Mouse (Mus musculus) hindbrain, embryonic 13.5 days (tissue): ENCODE data around the gene Rnf7. TPM values are rescaled to one million over a fixed set of nuclear protein-coding genes. Genes with fewer than 3 reads are reported as not detected.
A peak's percentile ranks its signal among the peaks of the same experiment; 100 is the strongest.
"Not testable (repeated sequence)": the region's sequence is repeated elsewhere in the genome, so short reads cannot be mapped to it uniquely, and the experiment has no call there.

Experiments
- ATAC-seq: fragments of 200-750 bp; cut with Nextera tagmentation; 2 replicates; pipeline ENCODE4 v1.8.0; 2017; ENCODE audit warnings: moderate TSS enrichment; ENCODE audit not compliant: low FRiP score
- H3K27ac ChIP-seq: fragments of 300-500 bp; sonication (generic); 2 replicates; pipeline ENCODE4 v1.5.1; 2015; ENCODE audit warnings: inconsistent platforms, mild to moderate bottlenecking, moderate library complexity
- H3K27me3 ChIP-seq: fragments of 300-500 bp; sonication (generic); 2 replicates; pipeline ENCODE4 v1.6.1; 2015; ENCODE audit warnings: mild to moderate bottlenecking, inconsistent platforms
- H3K36me3 ChIP-seq: fragments of 300-500 bp; sonication (generic); 2 replicates; pipeline ENCODE4 v1.6.1; 2015; ENCODE audit warnings: mild to moderate bottlenecking, inconsistent platforms
- H3K4me1 ChIP-seq: fragments of 300-500 bp; sonication (generic); replicated peaks from 2 replicates; pipeline ENCODE4 v1.6.1; 2015; ENCODE audit warnings: inconsistent platforms
- H3K4me2 ChIP-seq: fragments of 300-500 bp; sonication (generic); 2 replicates; pipeline ENCODE4 v1.6.1; 2015; ENCODE audit warnings: inconsistent platforms, mild to moderate bottlenecking, moderate library complexity
- H3K4me3 ChIP-seq: fragments of 300-500 bp; sonication (generic); 2 replicates; pipeline ENCODE4 v1.5.1; 2015; ENCODE audit warnings: mild to moderate bottlenecking, inconsistent platforms
- H3K9ac ChIP-seq: fragments of 300-500 bp; sonication (generic); 2 replicates; pipeline ENCODE4 v1.6.1; 2015; ENCODE audit warnings: mild to moderate bottlenecking, inconsistent platforms
- H3K9me3 ChIP-seq: fragments of 300-500 bp; sonication (generic); 2 replicates; pipeline ENCODE4 v1.6.1; 2016; ENCODE audit warnings: inconsistent platforms
- WGBS: fragments of 180-500 bp; shearing (Covaris S2); methylation state at CpG from one replicate; pipeline ENCODE4 v1.1.7; 2015; 5-methylcytosine and 5-hydroxymethylcytosine counted together
- polyA plus RNA-seq: library from polyadenylated mRNA; unstranded; fragments of >200 nt; fragmentation: Nextera tagmentation; extraction: Ambion mirVana; gene quantifications from 2 replicates; pipeline ENCODE4 v1.2.1, GENCODE M21; 2015

Gene Rnf7
- polyA plus RNA-seq: 256 and 260 TPM in 2 replicates

- WGBS: under 1% methylated on average over 74 of the region's 74 CpGs
- peak within 1 kb of the TSS; percentile 92 for H3K27ac ChIP-seq
These were observed at the start of gene Rnf7 for GRCm38 (mm10) chr9:96478071-96478888. Gene Rnf7, minus strand, starts transcription at chr9:96478675.

GRCm38 (mm10) chr9:96526011-96526410, 47.5 kb upstream of the Rnf7 start:
- Histone ChIP-seq H3K36me3 (no peaks in the 10 kb centered on the region), H3K27me3 (no peaks in the 10 kb centered on the region), H3K4me2 (no peak overlapping the region), H3K9me3 (no peaks in the 10 kb centered on the region), H3K4me3 (no peak overlapping the region), H3K9ac (no peak overlapping the region), H3K4me1 (peaks cover 16% of the 10 kb centered on the region), H3K27ac (no peak overlapping the region)
- 87% methylated on average over 4 of the region's 4 CpGs for WGBS
- ATAC-seq: no peak

More at GRCm38 (mm10) chr9:96478071-96478888, at the start of gene Rnf7:
- peak within 1 kb of the TSS; percentile 88 for H3K9ac ChIP-seq
- H3K9me3 ChIP-seq: no peaks in the 10 kb centered on the region
- H3K36me3 ChIP-seq: peaks cover 17% of the 10 kb centered on the region
- ATAC-seq: peak; percentile 99
- H3K4me2 ChIP-seq: peak within 1 kb of the TSS; percentile 89
- H3K4me1 ChIP-seq: peaks cover 23% of the 10 kb centered on the region
- peaks cover 7% of the 10 kb centered on the region; the same call in 1 of the 2 replicates for H3K27me3 ChIP-seq
- H3K4me3 ChIP-seq: peak within 1 kb of the TSS; percentile 77

- WGBS: 65% methylated on average over 12 of the region's 12 CpGs
- no peak within 1 kb of the TSS for H3K27ac ChIP-seq
- H3K36me3 ChIP-seq: no peaks in the 10 kb centered on the region
- H3K9ac ChIP-seq: no peak within 1 kb of the TSS
- H3K4me3 ChIP-seq: no peak within 1 kb of the TSS
- peaks cover 9% of the 10 kb centered on the region; the same call in 1 of the 2 replicates for H3K4me1 ChIP-seq
- no peak for ATAC-seq
- no peaks in the 10 kb centered on the region for H3K27me3 ChIP-seq
- no peaks in the 10 kb centered on the region for H3K9me3 ChIP-seq
- H3K4me2 ChIP-seq: no peak within 1 kb of the TSS
These were observed 46.6 kb upstream of the Rnf7 start, which contains the start of gene Gm28729 for GRCm38 (mm10) chr9:96524972-96525506. Gene Gm28729, minus strand, starts transcription at chr9:96525264.

GRCm38 (mm10) chr9:96523148-96523547, 44.7 kb upstream of the Rnf7 start:
- 90% methylated on average over 5 of the region's 5 CpGs for WGBS
- Histone ChIP-seq H3K36me3 (no peaks in the 10 kb centered on the region), H3K9me3 (no peaks in the 10 kb centered on the region), H3K27ac (no peak overlapping the region), H3K4me2 (no peak overlapping the region), H3K27me3 (no peaks in the 10 kb centered on the region), H3K4me1 (peaks cover 7% of the 10 kb centered on the region; the same call in 1 of the 2 replicates), H3K4me3 (no peak overlapping the region), H3K9ac (no peak overlapping the region)
- no peak for ATAC-seq

- H3K4me3 ChIP-seq, H3K27me3 ChIP-seq, H3K27ac ChIP-seq, H3K9me3 ChIP-seq, H3K4me2 ChIP-seq, H3K36me3 ChIP-seq, H3K4me1 ChIP-seq, H3K9ac ChIP-seq, ATAC-seq: not testable (repeated sequence)
- WGBS: 86% methylated on average over 2 of the region's 2 CpGs
These were observed 43.1 kb upstream of the Rnf7 start for GRCm38 (mm10) chr9:96521574-96521973.

GRCm38 (mm10) chr9:96517429-96517828, 39.0 kb upstream of the Rnf7 start:
- ATAC-seq: no peak
- Histone ChIP-seq H3K27ac (no peak overlapping the region), H3K9me3 (no peaks in the 10 kb centered on the region), H3K9ac (no peak overlapping the region), H3K27me3 (no peaks in the 10 kb centered on the region), H3K36me3 (no peaks in the 10 kb centered on the region), H3K4me3 (no peak overlapping the region), H3K4me1 (no peaks in the 10 kb centered on the region), H3K4me2 (no peak overlapping the region)
- 38% methylated on average over 4 of the region's 4 CpGs for WGBS

- no peaks in the 10 kb centered on the region for H3K27me3 ChIP-seq
- H3K36me3 ChIP-seq: no peaks in the 10 kb centered on the region
- no peak overlapping the region for H3K9ac ChIP-seq
- no peak overlapping the region for H3K27ac ChIP-seq
- H3K4me2 ChIP-seq: no peak overlapping the region
- H3K4me1 ChIP-seq: no peaks in the 10 kb centered on the region
- H3K9me3 ChIP-seq: no peaks in the 10 kb centered on the region
- H3K4me3 ChIP-seq: no peak overlapping the region
- no peak for ATAC-seq
- 69% methylated on average over 3 of the region's 3 CpGs for WGBS
These were observed 38.3 kb upstream of the Rnf7 start for GRCm38 (mm10) chr9:96516806-96517205.

- no peaks in the 10 kb centered on the region for H3K36me3 ChIP-seq
- H3K9ac ChIP-seq: no peak overlapping the region
- no peak overlapping the region for H3K4me2 ChIP-seq
- no peak overlapping the region for H3K27ac ChIP-seq
- H3K4me1 ChIP-seq: no peaks in the 10 kb centered on the region
- 92% methylated on average over 5 of the region's 5 CpGs for WGBS
- no peak for ATAC-seq
- H3K27me3 ChIP-seq: no peaks in the 10 kb centered on the region
- H3K4me3 ChIP-seq: no peak overlapping the region
- H3K9me3 ChIP-seq: no peaks in the 10 kb centered on the region
These were observed 37.3 kb upstream of the Rnf7 start for GRCm38 (mm10) chr9:96515737-96516136.

- WGBS: 87% methylated on average over 5 of the region's 5 CpGs
- H3K27me3 ChIP-seq: no peaks in the 10 kb centered on the region
These were observed 35.8 kb upstream of the Rnf7 start for GRCm38 (mm10) chr9:96514278-96514677.

GRCm38 (mm10) chr9:96506011-96506498, 27.6 kb upstream of the Rnf7 start:
- Histone ChIP-seq H3K4me3 (no peak overlapping the region), H3K4me2 (peak overlapping the region; percentile 48), H3K36me3 (no peaks in the 10 kb centered on the region), H3K27me3 (no peaks in the 10 kb centered on the region), H3K4me1 (peaks cover 15% of the 10 kb centered on the region), H3K27ac (peak overlapping the region; percentile 73), H3K9ac (peak overlapping the region; percentile 21), H3K9me3 (no peaks in the 10 kb centered on the region)
- ATAC-seq: peak; percentile 93
- WGBS: 13% methylated on average over 10 of the region's 10 CpGs

More at GRCm38 (mm10) chr9:96514278-96514677, 35.8 kb upstream of the Rnf7 start:
- no peak for ATAC-seq
- no peaks in the 10 kb centered on the region for H3K4me1 ChIP-seq
- no peak overlapping the region for H3K27ac ChIP-seq
- no peak overlapping the region for H3K4me2 ChIP-seq
- no peaks in the 10 kb centered on the region for H3K36me3 ChIP-seq
- H3K9ac ChIP-seq: no peak overlapping the region
- H3K4me3 ChIP-seq: no peak overlapping the region
- H3K9me3 ChIP-seq: no peaks in the 10 kb centered on the region

GRCm38 (mm10) chr9:96505156-96505555, 26.7 kb upstream of the Rnf7 start:
- no peaks in the 10 kb centered on the region for H3K9me3 ChIP-seq
- H3K4me1 ChIP-seq: peaks cover 15% of the 10 kb centered on the region
- no peaks in the 10 kb centered on the region for H3K27me3 ChIP-seq
- H3K4me2 ChIP-seq: no peak overlapping the region
- H3K9ac ChIP-seq: no peak overlapping the region
- no peaks in the 10 kb centered on the region for H3K36me3 ChIP-seq
- 87% methylated on average over 4 of the region's 4 CpGs for WGBS
- no peak for ATAC-seq
- H3K27ac ChIP-seq: peak overlapping the region; percentile 73; the same call in 1 of the 2 replicates
- no peak overlapping the region for H3K4me3 ChIP-seq

GRCm38 (mm10) chr9:96504116-96504895, 25.8 kb upstream of the Rnf7 start:
- no peak overlapping the region for H3K27ac ChIP-seq
- H3K4me3 ChIP-seq: no peak overlapping the region
- WGBS: 76% methylated on average over 17 of the region's 17 CpGs

More at GRCm38 (mm10) chr9:96504116-96504895, 25.8 kb upstream of the Rnf7 start:
- H3K4me2 ChIP-seq: no peak overlapping the region
- no peaks in the 10 kb centered on the region for H3K27me3 ChIP-seq
- H3K36me3 ChIP-seq: no peaks in the 10 kb centered on the region
- H3K9me3 ChIP-seq: no peaks in the 10 kb centered on the region
- no peak for ATAC-seq
- no peak overlapping the region for H3K9ac ChIP-seq
- peaks cover 15% of the 10 kb centered on the region for H3K4me1 ChIP-seq
